Mouse (Mus musculus) thymus, adult 2 months (tissue): ENCODE results near the gene Nuak2.

Experiments used
- CTCF ChIP-seq: fragments of 200-500 bp; IDR thresholded peaks from 2 replicates; pipeline ENCODE4 v1.5.1; 2012; ENCODE audit warnings: mild to moderate bottlenecking, control low read depth, low read length, moderate library complexity, borderline replicate concordance; ENCODE audit not compliant: control insufficient read depth, poor library complexity, insufficient read depth; ENCODE audit errors: extremely low read depth
- POLR2A ChIP-seq: fragments of 200-500 bp; IDR thresholded peaks from 2 replicates; pipeline ENCODE4 v1.6.1; 2012; ENCODE audit warnings: mild to moderate bottlenecking, low read length, control low read depth, moderate library complexity; ENCODE audit not compliant: control insufficient read depth, poor library complexity, insufficient read depth; ENCODE audit errors: extremely low read depth

DNA sequence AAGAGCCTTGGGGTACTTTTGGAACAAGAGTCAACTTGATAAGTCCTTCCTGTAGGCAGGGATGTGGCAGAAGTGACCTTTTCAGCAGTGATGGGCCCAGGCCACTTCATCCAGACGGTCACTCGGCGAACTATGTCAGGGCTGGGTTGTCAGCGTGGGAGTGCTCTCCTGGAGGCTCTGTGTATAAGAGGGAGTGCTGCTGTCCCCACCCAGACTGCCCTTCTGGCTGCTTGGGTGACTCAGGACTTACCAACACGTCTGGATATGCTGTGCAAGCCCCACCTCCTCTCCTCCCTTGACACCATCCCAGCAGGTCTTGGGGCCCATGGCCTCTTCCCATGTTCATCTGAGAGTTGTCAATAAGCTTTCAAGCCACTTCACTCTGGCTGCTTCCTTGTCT is 37.5 kb downstream of the Nuak2 start:
- TF ChIP-seq POLR2A (no peak), CTCF (no peak)
